In the genomic region with DNA sequence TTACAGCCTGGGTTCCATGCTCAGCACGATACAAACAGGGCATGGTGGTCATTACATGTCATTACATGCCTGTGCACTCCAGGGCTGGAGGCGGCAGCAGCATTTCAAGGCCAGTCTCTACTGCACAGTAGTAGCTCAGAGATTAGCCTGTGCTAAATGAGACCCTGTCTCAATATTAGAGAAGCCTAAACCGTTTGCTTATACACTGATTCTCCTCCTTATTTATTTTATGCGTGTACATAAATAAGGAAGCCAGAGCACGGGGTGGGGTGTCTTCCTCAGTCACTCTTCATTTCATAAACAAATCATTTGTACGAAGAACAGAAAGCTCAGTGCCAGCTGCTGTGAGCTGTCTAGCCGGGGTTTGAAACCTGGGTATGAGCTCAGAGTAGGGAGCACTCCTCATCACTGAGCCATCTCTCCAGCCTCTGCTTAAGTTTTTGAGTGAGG, we compare ENCODE assay signal across 18 mouse cellular contexts.
DNase-seq lines count a peak whose midpoint lies in the region; ATAC-seq and TF ChIP-seq lines count a peak whose summit lies in the region.
"Had no signal": no experiment of that assay in that cellular context is flagged by ENCODE, and none has a peak within 500 bp of the region (broad histone marks: within the 10 kb centered on the region; RNA-seq: fewer than 3 reads in every experiment).

No protein-coding gene starts in this region.

- H3K4me1 ChIP-seq in kidney, postnatal 0 days (replicated peaks; ENCODE audit: insufficient read depth, low read length) = no peaks in the 10 kb centered on the region
- H3K4me1 ChIP-seq: embryonic facial prominence, embryonic 15.5 days; stomach, embryonic 15.5 days had no signal

- no peaks in the 10 kb centered on the region for H3K27me3 ChIP-seq in kidney, postnatal 0 days (ENCODE audit: insufficient read depth, low read length)
- H3K27me3 ChIP-seq: embryonic facial prominence, embryonic 15.5 days; forebrain, embryonic 15.5 days; limb, embryonic 13.5 days; stomach, embryonic 15.5 days had no signal

- H3K4me3 ChIP-seq in kidney, postnatal 0 days (replicated peaks; ENCODE audit: low read depth, low read length) = no peak overlapping the region
- H3K4me3 ChIP-seq: embryonic facial prominence, embryonic 15.5 days; forebrain, embryonic 15.5 days; limb, embryonic 13.5 days; myocyte; stomach, embryonic 15.5 days had no signal

- no peak for DNase-seq in kidney, postnatal 0 days (ENCODE audit: low spot score)
- DNase-seq in kidney, postnatal 36 days = no peak
- DNase-seq in ES-CJ7 (ENCODE audit: low read depth, low spot score) = peak; percentile 41
- DNase-seq in lung, adult 18-20 months = peak; percentile 31 to 64
- DNase-seq in embryo, embryonic 9.5 days (ENCODE audit: extremely low spot score) = no peak
- DNase-seq in adrenal gland, postnatal 10 days = no peak
- DNase-seq: cerebellum, adult 8-10 months; gastrocnemius, postnatal 36 days; kidney, postnatal 10 days; layer of hippocampus, postnatal 36 days; right cerebral cortex, postnatal 4 days had no signal

- ATAC-seq in kidney, postnatal 0 days (replicated peaks; ENCODE audit: low FRiP score, low read depth) = no peak
- peak; percentile 46; the same call in 1 of the 2 replicates for ATAC-seq in megakaryocyte progenitor cell, adult 5-6 weeks (replicated peaks; ENCODE audit: poor library complexity)
- ATAC-seq: forebrain, embryonic 15.5 days; hindbrain, embryonic 16.5 days had no signal

- peak; percentile 42; the same call in 1 of the 2 replicates for TF ChIP-seq CTCF in kidney, postnatal 0 days (IDR thresholded peaks at IDR 0.05; ENCODE audit: low read depth)

- H3K36me3 ChIP-seq in kidney, postnatal 0 days (ENCODE audit: insufficient read depth, low read length) = no peaks in the 10 kb centered on the region
- H3K36me3 ChIP-seq: forebrain, embryonic 15.5 days; stomach, embryonic 15.5 days had no signal

- H3K9me3 ChIP-seq in kidney, postnatal 0 days (replicated peaks; ENCODE audit: low read length) = no peaks in the 10 kb centered on the region
- H3K9me3 ChIP-seq: embryonic facial prominence, embryonic 15.5 days; forebrain, embryonic 15.5 days; limb, embryonic 13.5 days; stomach, embryonic 15.5 days had no signal

- no peak overlapping the region for H3K27ac ChIP-seq in kidney, postnatal 0 days
- H3K27ac ChIP-seq: embryonic facial prominence, embryonic 15.5 days; forebrain, embryonic 15.5 days; limb, embryonic 13.5 days; stomach, embryonic 15.5 days had no signal

- no peak overlapping the region for H3K4me2 ChIP-seq in kidney, postnatal 0 days (ENCODE audit: low read length)
- H3K4me2 ChIP-seq: embryonic facial prominence, embryonic 15.5 days; forebrain, embryonic 15.5 days; limb, embryonic 13.5 days; stomach, embryonic 15.5 days had no signal

- 77% methylated on average over 7 of the region's 7 CpGs for WGBS in kidney, postnatal 0 days

- H3K9ac ChIP-seq in kidney, postnatal 0 days (ENCODE audit: low read depth, low read length) = no peak overlapping the region
- H3K9ac ChIP-seq: embryonic facial prominence, embryonic 15.5 days; forebrain, embryonic 15.5 days; limb, embryonic 13.5 days; stomach, embryonic 15.5 days had no signal

Comparison
In these comparisons a context has a peak if more than half of its experiments do, and no peak if none do; other contexts are left out.
1. DNase-seq: peak in ES-CJ7 (single experiment) and lung, adult 18-20 months (2 of 2); none in kidney, postnatal 0 days (single experiment), kidney, postnatal 36 days (0 of 2), embryo, embryonic 9.5 days (single experiment) and adrenal gland, postnatal 10 days (single experiment).